Mouse (Mus musculus) gastrocnemius, postnatal 14 days (tissue): ENCODE results near the gene Fam8a1. TPM values are rescaled to one million over a fixed set of nuclear protein-coding genes. Genes with fewer than 3 reads are reported as not detected.

Experiments used
- DNase-seq: peaks from one replicate; pipeline ENCODE4 v3.0.0; 2021; ENCODE audit warnings: mixed read lengths
- intact Hi-C: fragments of 180-260 bp; cut with DNase I; formaldehyde crosslinking; loops from one replicate; pipeline ENCODE4 v1.15.1; 2025; ENCODE audit warnings: low total_unique reads
- total RNA-seq, 2 experiments: library from RNA; stranded (reverse); gene quantifications; 2 replicates each; pipeline ENCODE4 v1.2.3; 2021

Gene Fam8a1
- total RNA-seq, 2 experiments from 2014 or later = 20.4 to 21.9 TPM

- intact Hi-C loops = no loop called here
- peak; percentile 25 for DNase-seq
These were observed 424 bp downstream of the Fam8a1 start for GRCm38 (mm10) chr13:46669620-46670271.

GRCm38 (mm10) chr13:46670514-46670913 lies 1.2 kb downstream of the Fam8a1 start:
- intact Hi-C loops = no loop called here
- no peak for DNase-seq

- intact Hi-C loops = no loop called here
- no peak for DNase-seq
These were observed 5.3 kb downstream of the Fam8a1 start for GRCm38 (mm10) chr13:46674601-46675000.

- DNase-seq = no peak
- intact Hi-C loops = no loop called here
These were observed 8.4 kb downstream of the Fam8a1 start for GRCm38 (mm10) chr13:46677721-46678120.

- DNase-seq = no peak
- intact Hi-C loops = no loop called here
These were observed 13.6 kb downstream of the Fam8a1 start for GRCm38 (mm10) chr13:46682921-46683320.

GRCm38 (mm10) chr13:46683370-46683769 lies 14.0 kb downstream of the Fam8a1 start:
- no peak for DNase-seq
- intact Hi-C loops = no loop called here

- no peak for DNase-seq
- intact Hi-C loops = no loop called here
These were observed 21.4 kb downstream of the Fam8a1 start for GRCm38 (mm10) chr13:46690559-46691241.

- DNase-seq = no peak
- intact Hi-C loops = no loop called here
These were observed 26.1 kb downstream of the Fam8a1 start for GRCm38 (mm10) chr13:46695296-46695908.

GRCm38 (mm10) chr13:46695932-46696331 lies 26.6 kb downstream of the Fam8a1 start:
- DNase-seq = no peak
- intact Hi-C loops = no loop called here

- no peak for DNase-seq
- intact Hi-C loops = no loop called here
These were observed 27.5 kb downstream of the Fam8a1 start for GRCm38 (mm10) chr13:46696788-46697187.

- intact Hi-C loops = no loop called here
- no peak for DNase-seq
These were observed 30.1 kb downstream of the Fam8a1 start for GRCm38 (mm10) chr13:46699372-46699771.

- intact Hi-C loops = no loop called here
- DNase-seq = no peak
These were observed 32.2 kb downstream of the Fam8a1 start for GRCm38 (mm10) chr13:46701486-46701885.

- intact Hi-C loops = no loop called here
- DNase-seq = no peak
These were observed 33.8 kb downstream of the Fam8a1 start for GRCm38 (mm10) chr13:46703138-46703537.

GRCm38 (mm10) chr13:46713486-46713885 lies 44.2 kb downstream of the Fam8a1 start:
- intact Hi-C loops = no loop called here

GRCm38 (mm10) chr13:46715976-46716639 lies 46.8 kb downstream of the Fam8a1 start:
- intact Hi-C loops = no loop called here
- no peak for DNase-seq

More at GRCm38 (mm10) chr13:46713486-46713885, 44.2 kb downstream of the Fam8a1 start:
- no peak for DNase-seq

GRCm38 (mm10) chr13:46718893-46719400 lies 49.6 kb downstream of the Fam8a1 start:
- no peak for DNase-seq
- intact Hi-C loops = no loop called here

- intact Hi-C loops = no loop called here
These were observed 51.7 kb downstream of the Fam8a1 start for GRCm38 (mm10) chr13:46721009-46721408.

GRCm38 (mm10) chr13:46724371-46724770 lies 55.0 kb downstream of the Fam8a1 start:
- intact Hi-C loops = no loop called here
- DNase-seq = no peak

More at GRCm38 (mm10) chr13:46721009-46721408, 51.7 kb downstream of the Fam8a1 start:
- no peak for DNase-seq

GRCm38 (mm10) chr13:46725227-46725626 lies 55.9 kb downstream of the Fam8a1 start:
- no peak for DNase-seq

More at GRCm38 (mm10) chr13:46725227-46725626, 55.9 kb downstream of the Fam8a1 start:
- intact Hi-C loops = no loop called here
